Mouse (Mus musculus): ENCODE measurements around the gene Rgl2.

DNA sequence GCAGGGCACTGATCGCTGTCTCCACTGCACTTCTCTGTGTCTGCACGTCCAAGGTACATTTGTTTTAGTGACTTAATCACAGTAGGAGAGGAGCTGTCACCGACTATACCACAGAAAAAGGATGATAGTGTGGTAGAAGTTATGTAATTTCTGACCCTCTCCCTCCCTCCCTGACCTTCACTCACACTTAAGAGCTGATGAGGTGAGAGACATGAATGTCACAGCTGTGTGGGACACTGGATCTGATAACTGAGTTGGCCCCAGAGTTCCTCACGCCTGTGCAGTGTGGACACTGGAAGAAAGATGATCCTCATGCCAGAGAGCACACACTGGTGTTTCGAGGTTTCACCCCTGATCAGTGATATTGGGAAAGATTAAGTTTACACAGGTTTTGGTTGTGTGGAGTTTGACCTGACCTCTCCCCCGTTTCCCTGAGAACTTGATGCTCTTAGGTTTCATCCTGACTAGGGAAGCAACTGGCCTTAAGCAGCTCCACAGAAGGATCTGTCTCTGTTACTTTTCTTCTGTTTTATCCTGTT lies 50.2 kb downstream of the Rgl2 start:
- TF ChIP-seq TAL1 (IDR thresholded peaks at IDR 0.05; ENCODE audit: low read length) (no peak), GATA1 (IDR thresholded peaks at IDR 0.05; ENCODE audit: low read length) (no peak)
